Mouse (Mus musculus): ENCODE measurements at regions not wholly inside any gene's neighbourhood (a gene's known extent, or its start where the extent isn't known, plus 50 kb on each side); places are given as distances from the start of the nearest gene placed in this dataset.

DNA sequence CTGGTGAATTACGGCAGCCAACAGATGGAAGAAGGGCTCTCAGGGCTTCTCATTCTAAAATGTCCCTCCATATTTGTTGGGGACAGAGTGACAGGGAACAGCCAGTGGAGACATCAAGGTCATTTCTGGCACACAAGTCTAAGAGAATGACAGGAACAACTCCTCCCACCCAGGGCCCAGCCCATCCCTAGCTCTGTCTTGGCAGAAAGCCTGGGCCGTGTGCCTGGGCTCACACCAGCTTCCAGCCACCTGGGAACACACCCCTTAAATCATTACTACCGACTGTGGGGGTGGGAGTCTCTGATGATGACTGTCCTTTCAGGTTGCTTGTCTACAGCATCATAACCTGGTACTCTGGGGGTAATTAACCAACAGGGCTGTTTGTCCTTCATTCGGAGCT, 53.8 kb upstream of the Zmiz1 start:
- DNase-seq (ENCODE audit: low read depth, low spot score), result no peak

DNA sequence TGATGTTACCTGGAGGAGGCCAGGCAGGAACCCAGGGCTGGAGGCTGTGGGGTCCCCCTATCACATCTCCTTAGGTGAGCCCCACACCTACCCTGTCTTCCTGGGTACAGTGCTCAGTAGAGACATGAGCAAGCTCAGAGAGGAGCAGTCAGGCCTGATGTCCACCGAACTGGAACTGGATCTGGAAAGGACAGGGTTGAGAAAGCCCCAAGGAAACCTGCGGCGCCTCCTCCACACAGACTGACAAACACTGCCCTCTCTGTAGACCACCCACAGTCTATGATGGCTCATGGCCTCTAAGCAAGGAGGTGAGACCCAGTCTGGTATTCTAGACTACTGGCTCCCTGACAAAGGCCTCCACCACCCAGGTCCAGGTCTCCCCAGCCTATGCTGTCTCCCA, 52.9 kb upstream of the Zmiz1 start:
- DNase-seq (ENCODE audit: low read depth, low spot score), result no peak

DNA sequence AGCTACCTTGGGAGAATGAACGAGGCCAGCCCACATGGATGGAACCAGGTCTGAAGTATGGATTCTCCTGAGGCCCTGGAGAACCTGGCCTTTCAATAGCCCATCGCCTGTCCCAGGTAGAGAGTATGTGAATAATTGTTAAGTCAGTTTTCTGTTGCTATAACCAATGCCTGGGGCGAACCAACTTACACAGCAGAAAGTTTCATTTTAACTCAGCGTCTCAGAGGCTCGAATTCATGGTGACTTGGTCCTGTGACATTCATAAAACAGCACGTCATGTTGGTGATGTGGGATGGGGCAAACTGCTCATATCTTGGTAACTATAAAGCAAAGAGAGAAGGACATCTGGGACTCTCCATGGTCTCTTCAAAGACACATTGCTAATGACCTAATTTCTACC, 52.4 kb upstream of the Zmiz1 start:
- no peak for DNase-seq (ENCODE audit: low read depth, low spot score)

DNA sequence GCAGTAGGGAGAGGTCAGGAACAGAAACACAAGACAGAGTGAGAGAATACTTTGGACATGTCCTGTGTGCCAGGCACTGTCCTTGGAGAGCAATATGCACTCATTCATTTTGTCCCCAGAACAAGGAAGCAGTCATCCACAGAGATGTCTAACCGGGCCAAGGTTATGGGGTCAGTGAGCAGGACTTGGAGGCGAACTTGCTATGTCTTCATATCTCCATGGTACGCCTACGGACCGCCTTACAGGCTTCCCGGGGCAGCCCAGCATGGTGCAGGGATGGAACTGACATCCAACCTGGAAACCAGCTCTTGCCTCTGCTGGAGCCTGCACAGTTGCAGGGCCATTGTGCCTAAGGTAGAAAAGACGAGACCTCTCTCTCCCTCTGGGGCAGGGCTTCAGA, 51.9 kb upstream of the Zmiz1 start:
- DNase-seq (ENCODE audit: low read depth, low spot score), result no peak
